Mouse (Mus musculus) thymus, adult 2 months (tissue): ENCODE results near the gene Asb1.

Source experiments
- CTCF ChIP-seq: fragments of 200-500 bp; IDR thresholded peaks from 2 replicates; pipeline ENCODE4 v1.5.1; 2012; ENCODE audit warnings: mild to moderate bottlenecking, control low read depth, low read length, moderate library complexity, borderline replicate concordance; ENCODE audit not compliant: control insufficient read depth, poor library complexity, insufficient read depth; ENCODE audit errors: extremely low read depth
- POLR2A ChIP-seq: fragments of 200-500 bp; IDR thresholded peaks from 2 replicates; pipeline ENCODE4 v1.6.1; 2012; ENCODE audit warnings: mild to moderate bottlenecking, low read length, control low read depth, moderate library complexity; ENCODE audit not compliant: control insufficient read depth, poor library complexity, insufficient read depth; ENCODE audit errors: extremely low read depth

GRCm38 (mm10) chr1:91601362-91602096 lies 61.2 kb downstream of the Asb1 start:
- TF ChIP-seq CTCF, result no peak
- no peak for TF ChIP-seq POLR2A
